Mouse (Mus musculus) lung, adult 18-20 months (tissue): ENCODE results near the gene Cacna1e.

Experiments
- DNase-seq, 2 experiments: peaks; one replicate each; pipeline ENCODE4 v3.0.0; 2022; ENCODE audit warnings: mixed read lengths in 2 of 2

Gene Cacna1e

GRCm38 (mm10) chr1:154705882-154706565, 178.3 kb downstream of the Cacna1e start:
- DNase-seq = no peak

- no peak for DNase-seq
Measured at GRCm38 (mm10) chr1:154704558-154705185, 179.6 kb downstream of the Cacna1e start.

GRCm38 (mm10) chr1:154702623-154703022, 181.7 kb downstream of the Cacna1e start:
- no peak for DNase-seq

GRCm38 (mm10) chr1:154688876-154689665, 195.2 kb downstream of the Cacna1e start:
- DNase-seq = no peak

- no peak for DNase-seq
Measured at GRCm38 (mm10) chr1:154686861-154687260, 197.4 kb downstream of the Cacna1e start.

GRCm38 (mm10) chr1:154683477-154684106, 200.7 kb downstream of the Cacna1e start:
- DNase-seq = no peak

- DNase-seq = no peak
Measured at GRCm38 (mm10) chr1:154678989-154679388, 205.3 kb downstream of the Cacna1e start.

- no peak for DNase-seq
Measured at GRCm38 (mm10) chr1:154678151-154678550, 206.2 kb downstream of the Cacna1e start.

GRCm38 (mm10) chr1:154677677-154678076, 206.6 kb downstream of the Cacna1e start:
- DNase-seq = no peak

- no peak for DNase-seq
Measured at GRCm38 (mm10) chr1:154663721-154664120, 220.6 kb downstream of the Cacna1e start.

- DNase-seq = peak in 1 of 2 experiments; percentile 10
Measured at GRCm38 (mm10) chr1:154661977-154662376, 222.3 kb downstream of the Cacna1e start.

GRCm38 (mm10) chr1:154661221-154661864, 223.0 kb downstream of the Cacna1e start:
- DNase-seq = peak in 1 of 2 experiments; percentile 2

GRCm38 (mm10) chr1:154657366-154657765, 226.9 kb downstream of the Cacna1e start:
- DNase-seq = no peak

- no peak for DNase-seq
Measured at GRCm38 (mm10) chr1:154653951-154654350, 230.3 kb downstream of the Cacna1e start.

- no peak for DNase-seq
Measured at GRCm38 (mm10) chr1:154646156-154646950, 237.9 kb downstream of the Cacna1e start.

GRCm38 (mm10) chr1:154637821-154638220, 246.5 kb downstream of the Cacna1e start:
- DNase-seq = no peak

GRCm38 (mm10) chr1:154635766-154636165, 248.5 kb downstream of the Cacna1e start:
- no peak for DNase-seq

- no peak for DNase-seq
Measured at GRCm38 (mm10) chr1:154632886-154633285, 251.4 kb downstream of the Cacna1e start.

GRCm38 (mm10) chr1:154622666-154623653, 261.3 kb downstream of the Cacna1e start:
- DNase-seq = no peak

GRCm38 (mm10) chr1:154617743-154618455, 266.4 kb downstream of the Cacna1e start:
- DNase-seq = no peak
